In the genomic region with DNA sequence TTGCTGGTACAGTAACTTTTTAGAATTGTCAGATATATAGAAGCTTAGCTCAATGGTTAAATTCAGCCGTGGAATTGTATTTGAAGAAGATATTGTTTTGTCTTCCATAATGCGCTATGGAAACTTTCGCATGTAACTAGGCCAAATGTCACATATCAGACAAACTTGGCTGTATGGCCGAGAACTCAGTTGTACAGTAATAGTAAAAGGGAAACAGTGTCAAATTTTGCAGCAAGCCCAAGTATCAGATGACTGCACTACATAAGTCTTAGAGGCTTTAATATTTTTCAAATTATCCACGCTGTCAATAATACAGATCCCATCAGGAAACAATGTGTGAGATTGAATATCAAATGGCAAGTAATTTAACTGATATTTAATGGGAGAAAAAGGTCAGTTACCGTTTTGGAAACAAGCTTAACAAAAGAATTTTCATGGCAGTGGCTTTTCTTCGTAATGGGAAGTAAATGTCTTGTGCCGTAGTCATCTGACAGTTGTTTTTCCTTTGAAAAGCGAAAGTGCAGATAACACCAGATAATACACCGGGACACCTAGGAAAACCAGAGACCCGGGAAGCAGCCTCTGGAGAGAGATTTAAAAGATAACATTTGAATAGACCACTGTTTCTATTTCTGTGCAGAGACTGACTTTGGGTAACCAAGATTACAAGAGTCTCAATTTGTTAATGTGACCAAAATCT, we compare ENCODE assay signal across 8 mouse cellular contexts. TPM values are rescaled to one million over a fixed set of nuclear protein-coding genes. Genes with fewer than 3 reads are reported as not detected.
DNase-seq lines count a peak whose midpoint lies in the region; ATAC-seq lines count a peak whose summit lies in the region.

No protein-coding gene starts in this region.

- H3K9ac ChIP-seq in neural tube, embryonic 11.5 days (ENCODE audit: low read length) = peak overlapping the region; percentile 86
- H3K9ac ChIP-seq in embryonic facial prominence, embryonic 13.5 days = peak overlapping the region; percentile 92
- H3K9ac ChIP-seq in limb, embryonic 11.5 days (ENCODE audit: low read length) = peak overlapping the region; percentile 87; the same call in 1 of the 2 replicates
- H3K9ac ChIP-seq in stomach, embryonic 14.5 days (replicated peaks; ENCODE audit: low read depth, low read length) = peak overlapping the region; percentile 83

- H3K4me2 ChIP-seq in neural tube, embryonic 11.5 days (ENCODE audit: low read depth) = peak overlapping the region; percentile 70
- H3K4me2 ChIP-seq in embryonic facial prominence, embryonic 13.5 days = peak overlapping the region; percentile 71
- H3K4me2 ChIP-seq in limb, embryonic 11.5 days (ENCODE audit: low read depth, severe bottlenecking) = peak overlapping the region; percentile 70
- H3K4me2 ChIP-seq in stomach, embryonic 14.5 days (replicated peaks; ENCODE audit: low read depth, low read length) = peak overlapping the region; percentile 75

- WGBS in neural tube, embryonic 11.5 days = 56% methylated on average over 11 of the region's 11 CpGs
- WGBS in embryonic facial prominence, embryonic 13.5 days = 29% methylated on average over 11 of the region's 11 CpGs
- 45% methylated on average over 11 of the region's 11 CpGs for WGBS in limb, embryonic 11.5 days
- 20% methylated on average over 11 of the region's 11 CpGs for WGBS in stomach, embryonic 14.5 days

- H3K4me3 ChIP-seq in neural tube, embryonic 11.5 days (ENCODE audit: low read depth, low read length) = peak overlapping the region; percentile 89
- H3K4me3 ChIP-seq in embryonic facial prominence, embryonic 13.5 days = peak overlapping the region; percentile 91
- peak overlapping the region; percentile 89 for H3K4me3 ChIP-seq in limb, embryonic 11.5 days (ENCODE audit: low read depth, low read length)
- peak overlapping the region; percentile 94 for H3K4me3 ChIP-seq in stomach, embryonic 14.5 days (ENCODE audit: low read depth, low read length)

- ATAC-seq in neural tube, embryonic 11.5 days (ENCODE audit: insufficient read depth, low FRiP score, low TSS enrichment) = no peak
- ATAC-seq in embryonic facial prominence, embryonic 13.5 days (ENCODE audit: insufficient number of reproducible peaks, insufficient read depth, low FRiP score, low TSS enrichment, low read depth) = no peak
- no peak for ATAC-seq in limb, embryonic 11.5 days (ENCODE audit: insufficient number of reproducible peaks, low FRiP score, low TSS enrichment, low read depth)
- ATAC-seq in stomach, embryonic 14.5 days (ENCODE audit: insufficient number of reproducible peaks, insufficient read depth, low FRiP score, low read depth) = no peak
- no peak for ATAC-seq in monocyte, adult 5-6 weeks (replicated peaks; ENCODE audit: insufficient number of reproducible peaks, low FRiP score, low TSS enrichment, poor library complexity, severe bottlenecking)

- H3K27ac ChIP-seq in neural tube, embryonic 11.5 days (ENCODE audit: low read depth, low read length) = no peak overlapping the region
- no peak overlapping the region for H3K27ac ChIP-seq in embryonic facial prominence, embryonic 13.5 days
- H3K27ac ChIP-seq in limb, embryonic 11.5 days (replicated peaks; ENCODE audit: low read depth, low read length) = no peak overlapping the region
- no peak overlapping the region for H3K27ac ChIP-seq in stomach, embryonic 14.5 days (ENCODE audit: low read length)

- no peaks in the 10 kb centered on the region for H3K9me3 ChIP-seq in neural tube, embryonic 11.5 days (ENCODE audit: control insufficient read depth, low read length)
- H3K9me3 ChIP-seq in embryonic facial prominence, embryonic 13.5 days = no peaks in the 10 kb centered on the region
- no peaks in the 10 kb centered on the region for H3K9me3 ChIP-seq in limb, embryonic 11.5 days (ENCODE audit: control insufficient read depth, low read length)
- H3K9me3 ChIP-seq in stomach, embryonic 14.5 days (ENCODE audit: control insufficient read depth, low read depth, low read length) = no peaks in the 10 kb centered on the region

- no peaks in the 10 kb centered on the region for H3K27me3 ChIP-seq in neural tube, embryonic 11.5 days (ENCODE audit: control insufficient read depth, insufficient read depth, low read length)
- H3K27me3 ChIP-seq in embryonic facial prominence, embryonic 13.5 days = no peaks in the 10 kb centered on the region
- H3K27me3 ChIP-seq in limb, embryonic 11.5 days (ENCODE audit: control insufficient read depth, insufficient read depth, low read length) = no peaks in the 10 kb centered on the region
- H3K27me3 ChIP-seq in stomach, embryonic 14.5 days (ENCODE audit: control insufficient read depth, insufficient read depth, low read length) = no peaks in the 10 kb centered on the region

- peaks cover 11% of the 10 kb centered on the region for H3K4me1 ChIP-seq in neural tube, embryonic 11.5 days (ENCODE audit: control insufficient read depth, insufficient read depth, low read length)
- peaks cover 11% of the 10 kb centered on the region; the same call in 1 of the 2 replicates for H3K4me1 ChIP-seq in embryonic facial prominence, embryonic 13.5 days
- H3K4me1 ChIP-seq in limb, embryonic 11.5 days (ENCODE audit: control insufficient read depth, insufficient read depth, low read length) = peaks cover 6% of the 10 kb centered on the region; the same call in 1 of the 2 replicates
- peaks cover 7% of the 10 kb centered on the region; the same call in 1 of the 2 replicates for H3K4me1 ChIP-seq in stomach, embryonic 14.5 days (ENCODE audit: control insufficient read depth, insufficient read depth, low read length)

- DNase-seq in neural tube, embryonic 11.5 days (ENCODE audit: low spot score) = no peak
- no peak for DNase-seq in neural tube, embryonic 10.5 days (ENCODE audit: extremely low spot score, low spot score)
- DNase-seq in limb, embryonic 11.5 days (ENCODE audit: low spot score) = no peak
- no peak for DNase-seq in layer of hippocampus, postnatal 36 days
- DNase-seq in spleen, adult 18-20 months = no peak

- H3K36me3 ChIP-seq in neural tube, embryonic 11.5 days (ENCODE audit: control insufficient read depth, insufficient read depth, low read length) = no peaks in the 10 kb centered on the region
- H3K36me3 ChIP-seq in embryonic facial prominence, embryonic 13.5 days = no peaks in the 10 kb centered on the region
- H3K36me3 ChIP-seq in limb, embryonic 11.5 days (ENCODE audit: control insufficient read depth, insufficient read depth, low read length) = no peaks in the 10 kb centered on the region
- H3K36me3 ChIP-seq in stomach, embryonic 14.5 days (ENCODE audit: control insufficient read depth, insufficient read depth, low read length) = no peaks in the 10 kb centered on the region

RNA-seq across cellular contexts. Expression of a gene that starts 1.1 kb away (rescaled TPM):
- polyA plus RNA-seq in neural tube, embryonic 11.5 days (2014; fragmentation: Nextera tagmentation; extraction: Ambion mirVana) = 12.9 and 13.8 TPM in 2 replicates
- 11.4 and 13.2 TPM in 2 replicates for polyA plus RNA-seq in embryonic facial prominence, embryonic 13.5 days (2015; fragmentation: Nextera tagmentation; extraction: Ambion mirVana)
- 12.1 and 13.6 TPM in 2 replicates for polyA plus RNA-seq in limb, embryonic 11.5 days (2014; fragmentation: Nextera tagmentation; extraction: Ambion mirVana)
- 18.1 and 18.2 TPM in 2 replicates for polyA plus RNA-seq in stomach, embryonic 14.5 days (2014; fragmentation: Nextera tagmentation; extraction: Ambion mirVana)
- 32.3 to 40.4 TPM (median 34.4 TPM) in 3 replicates for total RNA-seq in monocyte, adult 5-6 weeks (2017)
- 10 to 100 TPM; 34.9 to 36.4 TPM for total RNA-seq in layer of hippocampus, postnatal 36 days (2021)
